Mouse (Mus musculus): Measurements from ENCODE around the gene Trim46. TPM values are rescaled to one million over a fixed set of nuclear protein-coding genes. Genes with fewer than 3 reads are reported as not detected.

The Trim46 gene
- total and polyA plus RNA-seq, 2 experiments from 2014 or later = 63.5 to 98.3 TPM

DNA sequence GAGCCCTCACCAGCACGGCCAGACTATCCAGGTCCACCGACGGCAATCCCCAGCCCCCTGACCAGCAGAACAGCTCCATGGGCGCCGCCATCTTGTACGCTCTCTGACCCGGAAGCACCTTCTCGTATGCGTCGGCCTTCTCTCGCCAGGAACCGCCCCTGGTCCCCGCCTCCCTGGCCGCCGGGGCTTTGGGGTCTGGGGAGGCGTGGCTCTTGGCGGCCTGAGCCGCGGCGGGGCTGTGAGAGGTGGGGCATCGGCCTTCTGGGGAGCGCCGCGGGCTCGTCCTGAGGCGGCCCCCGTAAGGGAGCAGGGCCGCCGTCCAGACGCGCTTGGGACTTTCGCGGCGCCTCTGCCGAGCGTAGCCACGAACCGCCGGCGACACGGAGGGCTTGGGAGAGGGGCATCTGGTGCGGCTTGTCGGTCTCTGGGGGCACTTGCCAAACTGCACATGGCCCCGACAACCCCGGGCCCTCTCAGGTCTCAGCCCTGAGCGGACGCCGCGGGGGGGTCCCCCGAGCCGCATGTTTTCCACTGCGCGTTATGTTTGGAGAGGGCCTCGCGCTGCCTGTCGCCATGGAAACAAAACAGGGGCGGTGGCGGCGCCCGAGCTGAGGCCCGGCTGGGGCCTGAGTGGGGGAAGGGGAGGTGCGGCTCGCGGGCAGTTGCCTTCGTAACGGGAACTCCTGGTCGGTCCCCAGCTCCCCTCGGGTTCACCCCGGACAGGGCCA lies 32.1 kb downstream of the Trim46 start:
- H3K4me2 ChIP-seq (ENCODE audit: low read depth) = peak overlapping the region; percentile 84
- peaks cover 8% of the 10 kb centered on the region for H3K4me1 ChIP-seq (ENCODE audit: insufficient read depth)
- DNase-seq = peak; percentile 94
- no peaks in the 10 kb centered on the region for H3K9me3 ChIP-seq (ENCODE audit: low read length)
- peak; percentile 89 for ATAC-seq
- H3K27me3 ChIP-seq (ENCODE audit: insufficient read depth, low read length) = no peaks in the 10 kb centered on the region
- peak overlapping the region; percentile 97 for H3K27ac ChIP-seq (ENCODE audit: low read depth, low read length)
- no peak for TF ChIP-seq CTCF (IDR thresholded peaks at IDR 0.05; ENCODE audit: low read depth)
- peak overlapping the region; percentile 86 for H3K9ac ChIP-seq
- H3K4me3 ChIP-seq (ENCODE audit: low read depth, low read length) = peak overlapping the region; percentile 79
- H3K36me3 ChIP-seq (ENCODE audit: insufficient read depth) = peaks cover 16% of the 10 kb centered on the region
- 2% methylated on average over 68 of the region's 69 CpGs for WGBS

DNA sequence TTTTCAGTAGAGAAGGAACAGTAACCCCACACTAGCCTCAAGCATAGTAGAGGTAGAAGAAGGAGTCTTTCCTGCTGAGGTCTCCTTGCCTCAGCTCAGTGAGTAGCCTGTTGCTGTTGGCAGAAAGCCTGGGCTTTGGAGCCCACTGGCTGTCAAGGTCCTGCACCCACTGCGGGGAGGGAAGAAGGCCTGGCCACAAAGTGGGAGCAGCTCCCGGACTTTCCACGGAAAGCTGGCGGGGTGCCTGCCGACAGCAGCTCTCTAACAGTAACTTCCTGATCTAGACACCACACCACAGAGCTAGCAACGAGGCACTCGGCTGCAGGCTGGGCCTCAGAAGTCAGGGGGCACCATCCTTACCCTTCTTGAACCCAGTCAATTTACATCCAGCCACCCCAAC lies 35.4 kb downstream of the Trim46 start:
- Histone ChIP-seq H3K27me3 (ENCODE audit: insufficient read depth, low read length) (no peaks in the 10 kb centered on the region), H3K36me3 (ENCODE audit: insufficient read depth) (peaks cover 41% of the 10 kb centered on the region), H3K9me3 (ENCODE audit: low read length) (no peaks in the 10 kb centered on the region), H3K4me3 (ENCODE audit: low read depth, low read length) (no peak overlapping the region), H3K4me1 (ENCODE audit: insufficient read depth) (peaks cover 8% of the 10 kb centered on the region), H3K9ac (no peak overlapping the region), H3K4me2 (ENCODE audit: low read depth) (no peak overlapping the region), H3K27ac (ENCODE audit: low read depth, low read length) (no peak overlapping the region)
- no peak for ATAC-seq
- DNase-seq = no peak
- 85% methylated on average over 7 of the region's 7 CpGs for WGBS
- no peak for TF ChIP-seq CTCF (IDR thresholded peaks at IDR 0.05; ENCODE audit: low read depth)

GRCm38 (mm10) chr3:89210162-89210561 lies 35.9 kb downstream of the Trim46 start:
- Histone ChIP-seq H3K27me3 (ENCODE audit: insufficient read depth, low read length) (no peaks in the 10 kb centered on the region), H3K9me3 (ENCODE audit: low read length) (no peaks in the 10 kb centered on the region), H3K36me3 (ENCODE audit: insufficient read depth) (peaks cover 42% of the 10 kb centered on the region), H3K4me2 (ENCODE audit: low read depth) (no peak overlapping the region), H3K27ac (ENCODE audit: low read depth, low read length) (no peak overlapping the region), H3K4me3 (ENCODE audit: low read depth, low read length) (no peak overlapping the region), H3K4me1 (ENCODE audit: insufficient read depth) (peaks cover 8% of the 10 kb centered on the region), H3K9ac (no peak overlapping the region)
- WGBS = 83% methylated on average over 13 of the region's 13 CpGs
- DNase-seq (no peak), ATAC-seq (no peak)
- no peak for TF ChIP-seq CTCF (IDR thresholded peaks at IDR 0.05; ENCODE audit: low read depth)

- Histone ChIP-seq H3K4me3 (ENCODE audit: low read depth, low read length) (no peak overlapping the region), H3K36me3 (ENCODE audit: insufficient read depth) (peaks cover 45% of the 10 kb centered on the region), H3K9me3 (ENCODE audit: low read length) (no peaks in the 10 kb centered on the region), H3K4me1 (ENCODE audit: insufficient read depth) (peaks cover 8% of the 10 kb centered on the region), H3K9ac (no peak overlapping the region), H3K27ac (ENCODE audit: low read depth, low read length) (no peak overlapping the region), H3K4me2 (ENCODE audit: low read depth) (no peak overlapping the region), H3K27me3 (ENCODE audit: insufficient read depth, low read length) (no peaks in the 10 kb centered on the region)
- 87% methylated on average over 7 of the region's 7 CpGs for WGBS
- ATAC-seq (no peak), DNase-seq (no peak)
- no peak for TF ChIP-seq CTCF (IDR thresholded peaks at IDR 0.05; ENCODE audit: low read depth)
Observed at GRCm38 (mm10) chr3:89209731-89210130, 36.4 kb downstream of the Trim46 start.

GRCm38 (mm10) chr3:89208736-89209135 lies 37.4 kb downstream of the Trim46 start:
- H3K36me3 ChIP-seq (ENCODE audit: insufficient read depth) = peaks cover 52% of the 10 kb centered on the region
- no peak for DNase-seq
- ATAC-seq = no peak
- H3K27ac ChIP-seq (ENCODE audit: low read depth, low read length) = no peak overlapping the region
- H3K4me3 ChIP-seq (ENCODE audit: low read depth, low read length) = no peak overlapping the region
- WGBS = 83% methylated on average over 6 of the region's 6 CpGs
- H3K9me3 ChIP-seq (ENCODE audit: low read length) = no peaks in the 10 kb centered on the region
- no peaks in the 10 kb centered on the region for H3K27me3 ChIP-seq (ENCODE audit: insufficient read depth, low read length)
- H3K9ac ChIP-seq = no peak overlapping the region
- no peak overlapping the region for H3K4me2 ChIP-seq (ENCODE audit: low read depth)
- H3K4me1 ChIP-seq (ENCODE audit: insufficient read depth) = peaks cover 8% of the 10 kb centered on the region
- no peak for TF ChIP-seq CTCF (IDR thresholded peaks at IDR 0.05; ENCODE audit: low read depth)

DNA sequence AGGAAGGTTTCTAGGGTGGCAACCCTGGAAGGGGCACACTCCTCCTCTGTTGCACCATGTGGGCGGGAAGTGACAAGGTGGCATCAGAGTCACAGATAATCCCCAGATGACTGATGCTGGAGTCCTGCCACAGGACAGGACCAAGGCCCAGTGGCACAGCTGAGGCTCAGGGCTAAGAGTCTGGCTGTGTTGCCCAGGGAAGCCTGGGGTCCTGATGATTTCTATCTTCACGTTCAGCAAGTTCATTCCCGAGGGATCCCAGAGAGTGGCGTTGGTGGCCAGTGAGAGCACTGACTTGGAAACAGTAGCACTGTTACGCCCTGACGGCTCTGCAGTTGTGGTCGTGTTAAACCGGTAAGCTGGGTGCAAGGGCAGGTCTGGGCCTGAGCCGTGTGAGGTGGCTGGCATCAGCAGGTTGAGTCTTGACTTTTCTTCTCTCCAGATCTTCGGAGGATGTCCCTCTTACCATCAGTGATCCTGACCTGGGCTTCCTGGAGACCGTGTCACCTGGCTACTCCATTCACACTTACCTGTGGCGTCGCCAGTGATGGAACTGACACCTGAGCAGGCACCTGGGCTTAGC lies 37.9 kb downstream of the Trim46 start:
- TF ChIP-seq CTCF (IDR thresholded peaks at IDR 0.05; ENCODE audit: low read depth) = no peak
- Histone ChIP-seq H3K9me3 (ENCODE audit: low read length) (no peaks in the 10 kb centered on the region), H3K27ac (ENCODE audit: low read depth, low read length) (no peak overlapping the region), H3K9ac (no peak overlapping the region), H3K4me3 (ENCODE audit: low read depth, low read length) (no peak overlapping the region), H3K36me3 (ENCODE audit: insufficient read depth) (peaks cover 52% of the 10 kb centered on the region), H3K4me2 (ENCODE audit: low read depth) (no peak overlapping the region), H3K4me1 (ENCODE audit: insufficient read depth) (peaks cover 9% of the 10 kb centered on the region), H3K27me3 (ENCODE audit: insufficient read depth, low read length) (no peaks in the 10 kb centered on the region)
- ATAC-seq = no peak
- no peak for DNase-seq
- 94% methylated on average over 13 of the region's 13 CpGs for WGBS

DNA sequence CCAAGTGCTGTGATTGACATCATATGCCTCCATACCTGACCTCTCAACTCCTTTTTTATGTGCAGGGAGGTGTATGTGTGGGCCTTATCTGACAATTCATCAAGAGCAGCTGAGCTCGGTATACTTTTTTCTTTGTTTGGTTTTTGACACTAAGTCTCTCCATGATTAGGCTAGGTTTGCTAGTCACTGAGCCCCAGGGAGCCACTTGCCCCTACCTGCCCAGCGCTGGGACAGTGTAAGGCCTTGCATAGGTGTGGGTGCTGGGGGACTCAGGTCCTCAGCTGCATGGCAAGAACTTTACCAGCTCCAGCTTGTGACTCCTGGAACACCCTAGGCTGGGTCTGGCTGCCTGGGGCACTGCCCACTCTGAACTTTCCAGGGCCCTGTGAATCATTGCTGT lies 39.4 kb downstream of the Trim46 start:
- DNase-seq (no peak), ATAC-seq (no peak)
- Histone ChIP-seq H3K4me2 (ENCODE audit: low read depth) (no peak overlapping the region), H3K36me3 (ENCODE audit: insufficient read depth) (peaks cover 52% of the 10 kb centered on the region), H3K27me3 (ENCODE audit: insufficient read depth, low read length) (no peaks in the 10 kb centered on the region), H3K27ac (ENCODE audit: low read depth, low read length) (no peak overlapping the region), H3K4me3 (ENCODE audit: low read depth, low read length) (no peak overlapping the region), H3K4me1 (ENCODE audit: insufficient read depth) (peaks cover 4% of the 10 kb centered on the region), H3K9me3 (ENCODE audit: low read length) (no peaks in the 10 kb centered on the region), H3K9ac (no peak overlapping the region)
- 92% methylated on average over 2 of the region's 2 CpGs for WGBS
- TF ChIP-seq CTCF (IDR thresholded peaks at IDR 0.05; ENCODE audit: low read depth) = no peak

Measured in forebrain, postnatal 0 days (tissue).